Mouse (Mus musculus): ENCODE results near the gene Cdc42ep2.

GRCm38 (mm10) chr19:5874391-5874968 lies 50.1 kb downstream of the Cdc42ep2 start:
- TF ChIP-seq CTCF (IDR thresholded peaks at IDR 0.05) (no peak), EP300 (IDR thresholded peaks at IDR 0.05) (no peak)

All from lung, postnatal 0 days (tissue).